Mouse (Mus musculus): ENCODE results near the gene Hvcn1. TPM values are rescaled to one million over a fixed set of nuclear protein-coding genes. Genes with fewer than 3 reads are reported as not detected.

The Hvcn1 gene
- total RNA-seq, 1 experiment from 2014 or later: 256 TPM

GRCm38 (mm10) chr5:122285767-122286150 lies 79.2 kb downstream of the Hvcn1 start:
- ATAC-seq (ENCODE audit: extremely low read depth, insufficient number of reproducible peaks, low FRiP score, poor library complexity, severe bottlenecking): no peak

- ATAC-seq (ENCODE audit: extremely low read depth, insufficient number of reproducible peaks, low FRiP score, poor library complexity, severe bottlenecking): no peak
Measured at GRCm38 (mm10) chr5:122286191-122286590, 79.6 kb downstream of the Hvcn1 start.

DNA sequence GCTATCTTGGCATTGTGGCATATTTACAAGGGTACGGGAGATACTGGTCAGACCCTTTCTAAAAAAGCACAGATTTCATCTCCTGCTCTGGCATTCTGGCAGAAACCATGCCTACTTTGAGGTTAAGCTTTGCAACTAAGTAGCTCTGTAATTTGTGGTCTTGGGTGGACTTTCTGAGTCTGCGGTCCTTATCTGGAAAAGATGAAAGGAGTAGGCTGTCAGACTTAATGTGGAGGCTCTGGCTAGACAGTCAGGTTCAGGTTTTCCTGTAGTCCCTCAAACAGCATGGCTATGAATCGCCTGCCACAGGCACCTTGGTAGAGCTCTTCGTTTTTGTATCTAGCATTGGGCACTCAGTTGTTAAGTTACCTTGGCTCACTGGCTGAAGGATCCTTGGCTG lies 80.4 kb downstream of the Hvcn1 start:
- ATAC-seq (ENCODE audit: extremely low read depth, insufficient number of reproducible peaks, low FRiP score, poor library complexity, severe bottlenecking): no peak

GRCm38 (mm10) chr5:122288147-122288811 lies 81.7 kb downstream of the Hvcn1 start:
- ATAC-seq (ENCODE audit: extremely low read depth, insufficient number of reproducible peaks, low FRiP score, poor library complexity, severe bottlenecking): no peak

DNA sequence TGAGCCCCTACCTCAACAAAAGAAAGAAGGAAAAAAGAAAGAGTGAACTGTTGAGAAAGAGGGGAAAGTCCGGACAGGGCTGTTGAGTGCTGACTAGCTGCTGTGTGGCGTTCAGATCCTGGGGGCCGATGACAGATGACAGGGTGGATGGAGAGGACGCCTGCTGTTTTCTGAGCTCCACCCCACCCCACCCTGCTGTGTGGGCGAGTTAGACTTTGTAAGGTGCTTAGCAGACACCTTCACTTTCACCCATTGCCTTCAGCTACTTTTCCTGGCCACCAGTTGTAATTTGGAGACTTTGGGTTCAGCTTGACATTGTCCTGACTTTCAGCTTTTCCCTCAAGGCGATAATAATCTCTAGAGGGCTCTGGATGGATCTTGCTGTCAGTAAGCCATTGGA lies 84.5 kb downstream of the Hvcn1 start:
- no peak for ATAC-seq (ENCODE audit: extremely low read depth, insufficient number of reproducible peaks, low FRiP score, poor library complexity, severe bottlenecking)

Other genes with a start within 250 kb of the Hvcn1 start
- under 0.01 TPM in 1 of 2 replicates, not detected in the other for gene Cux2, start 156.7 kb upstream of the Hvcn1 start, total RNA-seq (2017)
- 5.2 and 6.3 TPM in 2 replicates for gene Myl2, start 105.9 kb upstream of the Hvcn1 start, total RNA-seq (2017)
- 1.1 and 2.0 TPM in 2 replicates for gene Ccdc63, start 66.0 kb upstream of the Hvcn1 start, total RNA-seq (2017)
- gene Ppp1cc, start 48.5 kb upstream of the Hvcn1 start, total RNA-seq (2017): 282 and 304 TPM in 2 replicates
- 27.6 and 39.9 TPM in 2 replicates for gene Tctn1, start 57.7 kb downstream of the Hvcn1 start, total RNA-seq (2017)
- gene Pptc7, start 77.6 kb downstream of the Hvcn1 start, total RNA-seq (2017): 43.0 and 46.2 TPM in 2 replicates
- gene Rad9b, start 147.4 kb downstream of the Hvcn1 start, total RNA-seq (2017): 13.3 and 14.2 TPM in 2 replicates
- 45.1 and 60.3 TPM in 2 replicates for gene Vps29, start 147.6 kb downstream of the Hvcn1 start, total RNA-seq (2017)
- 35.0 and 40.5 TPM in 2 replicates for gene Gpn3, start 165.1 kb downstream of the Hvcn1 start, total RNA-seq (2017)
- gene Fam216a, start 165.6 kb downstream of the Hvcn1 start, total RNA-seq (2017): 9.3 and 12.1 TPM in 2 replicates
- 766 and 832 TPM in 2 replicates for gene Arpc3, start 185.1 kb downstream of the Hvcn1 start, total RNA-seq (2017)
- gene Anapc7, start 214.9 kb downstream of the Hvcn1 start, total RNA-seq (2017): 24.6 and 34.6 TPM in 2 replicates